Mouse (Mus musculus) bone marrow, adult 2 months (tissue): ENCODE measurements around the gene Pepd. TPM values are rescaled to one million over a fixed set of nuclear protein-coding genes. Genes with fewer than 3 reads are reported as not detected.
A peak's percentile ranks its signal among the peaks of the same experiment; 100 is the strongest.

Experiments used
- H3K27ac ChIP-seq: fragments of 200-500 bp; 2 replicates; pipeline ENCODE4 v1.5.1; 2012; ENCODE audit warnings: low read depth, mild to moderate bottlenecking, control low read depth, inconsistent platforms, low read length; ENCODE audit not compliant: control insufficient read depth, poor library complexity, insufficient read depth
- H3K4me1 ChIP-seq: fragments of 200-500 bp; 2 replicates; pipeline ENCODE4 v1.6.1; 2011; ENCODE audit warnings: low read length; ENCODE audit not compliant: control insufficient read depth, insufficient read depth
- H3K4me3 ChIP-seq: fragments of 200-500 bp; replicated peaks from 2 replicates; pipeline ENCODE3; 2011; ENCODE audit warnings: mild to moderate bottlenecking, low read depth, low read length, control low read depth; ENCODE audit not compliant: control insufficient read depth
- CTCF ChIP-seq: fragments of 200-500 bp; IDR thresholded peaks from 2 replicates; pipeline ENCODE4 v1.5.1; 2011; ENCODE audit warnings: low read length, control low read depth; ENCODE audit not compliant: control insufficient read depth, insufficient read depth
- POLR2A ChIP-seq: fragments of 200-500 bp; IDR thresholded peaks from 2 replicates; pipeline ENCODE4 v1.6.1; 2011; ENCODE audit warnings: low read depth, mild to moderate bottlenecking, control low read depth, low read length, borderline replicate concordance; ENCODE audit not compliant: control insufficient read depth
- WGBS: fragments of 180-500 bp; shearing (Covaris S2); methylation state at CpG from one replicate; pipeline ENCODE4 v1.1.7; 2018; 5-methylcytosine and 5-hydroxymethylcytosine counted together
- polyA plus RNA-seq: library from polyadenylated mRNA; stranded (reverse); fragments of >200 nt; gene quantifications from 2 replicates; pipeline ENCODE4 v1.2.4, GENCODE M21; 2011; ENCODE audit warnings: low replicate concordance; ENCODE audit not compliant: missing spikeins, insufficient read depth, insufficient read length

The Pepd gene
- polyA plus RNA-seq, 1 experiment: 16.1 TPM

DNA sequence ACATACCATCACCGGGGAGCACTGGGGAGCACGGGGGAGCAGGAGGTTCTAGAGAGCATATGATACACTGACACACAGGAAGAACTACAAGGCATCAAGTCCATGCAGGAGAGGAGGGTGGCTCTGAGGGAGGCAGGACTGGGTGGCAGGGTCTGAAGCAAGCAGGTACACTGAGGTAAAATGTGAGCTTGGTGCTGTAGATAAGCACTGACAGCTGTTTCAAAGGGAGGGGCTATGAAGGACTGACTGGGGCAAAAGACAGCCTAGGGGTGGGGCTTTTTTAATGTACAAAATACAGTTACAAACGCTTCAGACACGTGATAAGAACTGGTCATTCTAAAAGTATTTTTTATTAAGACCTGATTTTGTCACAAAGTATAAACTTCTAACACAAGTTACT, 133.9 kb downstream of the Pepd start:
- no peak overlapping the region for H3K27ac ChIP-seq
- no peaks in the 10 kb centered on the region; the same call in 1 of the 2 replicates for H3K4me1 ChIP-seq
- H3K4me3 ChIP-seq: no peak overlapping the region
- no peak for TF ChIP-seq CTCF
- TF ChIP-seq POLR2A: no peak
- WGBS: 85% methylated on average over 4 of the region's 4 CpGs

DNA sequence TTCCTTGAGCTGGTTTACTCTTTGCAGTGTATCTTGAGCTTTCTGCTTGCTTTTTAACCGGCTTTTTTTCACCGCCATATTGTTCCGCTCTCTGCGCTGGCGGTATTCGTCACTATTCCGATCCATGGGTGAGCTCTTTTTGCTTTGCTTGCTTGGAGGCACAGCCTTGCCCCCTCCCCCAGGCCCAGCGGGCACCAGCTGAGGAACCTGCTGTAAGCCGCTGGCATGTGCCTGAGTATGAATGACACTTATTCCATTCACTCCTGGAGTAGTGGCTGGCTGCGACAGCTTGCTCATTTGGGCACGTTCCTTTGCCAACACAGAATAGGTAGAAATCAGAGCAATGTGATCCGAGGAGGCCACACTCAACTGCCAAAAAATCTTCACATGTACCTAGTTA, 138.4 kb downstream of the Pepd start:
- no peak overlapping the region for H3K4me3 ChIP-seq
- WGBS: 92% methylated on average over 12 of the region's 12 CpGs
- H3K27ac ChIP-seq: no peak overlapping the region
- H3K4me1 ChIP-seq: no peaks in the 10 kb centered on the region; the same call in 1 of the 2 replicates
- TF ChIP-seq POLR2A: no peak
- TF ChIP-seq CTCF: no peak

DNA sequence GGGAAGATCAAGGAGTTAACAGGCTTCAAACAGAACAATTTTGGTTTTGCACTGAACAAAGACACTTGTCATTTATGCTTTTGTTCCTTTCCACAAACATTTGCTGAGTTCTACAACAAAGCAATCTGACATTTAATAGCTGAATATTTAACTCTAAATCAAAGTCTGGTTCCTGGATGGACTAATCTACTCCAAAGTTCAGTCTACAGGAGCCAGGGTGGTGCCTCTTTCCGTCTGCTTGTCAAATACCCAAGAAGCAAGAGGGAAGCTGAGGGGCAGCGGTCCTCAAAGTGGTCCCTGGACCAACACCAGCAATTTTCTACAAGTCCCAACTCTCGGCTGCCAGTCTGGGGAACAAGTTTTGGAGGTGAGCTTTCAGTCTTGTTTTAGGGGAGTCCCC, 141.0 kb downstream of the Pepd start:
- 82% methylated on average over 3 of the region's 3 CpGs for WGBS

DNA sequence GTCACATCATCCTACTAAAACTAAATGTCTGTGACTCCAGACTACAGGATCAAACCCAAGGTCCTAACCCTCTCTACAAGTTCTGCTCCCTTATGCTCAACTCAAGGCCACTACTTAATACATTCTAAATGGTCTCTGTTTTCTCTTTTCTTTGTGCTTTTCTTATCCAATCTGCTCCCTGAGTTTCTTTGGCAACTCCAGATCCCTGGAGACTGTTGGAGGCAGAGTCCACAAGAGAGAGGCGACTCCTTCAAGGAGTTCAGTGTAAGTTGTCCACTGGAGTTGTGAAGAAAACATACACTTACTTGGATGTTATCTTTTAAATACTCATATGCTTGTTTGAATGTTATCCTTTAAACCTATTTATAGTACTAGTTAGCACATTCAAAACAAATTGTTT, 142.1 kb downstream of the Pepd start:
- Histone ChIP-seq H3K4me1 (no peaks in the 10 kb centered on the region; the same call in 1 of the 2 replicates), H3K27ac (no peak overlapping the region), H3K4me3 (no peak overlapping the region)
- 82% methylated on average over 1 of the region's 1 CpGs for WGBS
- TF ChIP-seq CTCF: no peak
- TF ChIP-seq POLR2A: no peak

More for the DNA sequence above, 141.0 kb downstream of the Pepd start:
- Histone ChIP-seq H3K4me1 (no peaks in the 10 kb centered on the region; the same call in 1 of the 2 replicates), H3K4me3 (no peak overlapping the region), H3K27ac (no peak overlapping the region; the same call in 1 of the 2 replicates)
- no peak for TF ChIP-seq CTCF
- no peak for TF ChIP-seq POLR2A

DNA sequence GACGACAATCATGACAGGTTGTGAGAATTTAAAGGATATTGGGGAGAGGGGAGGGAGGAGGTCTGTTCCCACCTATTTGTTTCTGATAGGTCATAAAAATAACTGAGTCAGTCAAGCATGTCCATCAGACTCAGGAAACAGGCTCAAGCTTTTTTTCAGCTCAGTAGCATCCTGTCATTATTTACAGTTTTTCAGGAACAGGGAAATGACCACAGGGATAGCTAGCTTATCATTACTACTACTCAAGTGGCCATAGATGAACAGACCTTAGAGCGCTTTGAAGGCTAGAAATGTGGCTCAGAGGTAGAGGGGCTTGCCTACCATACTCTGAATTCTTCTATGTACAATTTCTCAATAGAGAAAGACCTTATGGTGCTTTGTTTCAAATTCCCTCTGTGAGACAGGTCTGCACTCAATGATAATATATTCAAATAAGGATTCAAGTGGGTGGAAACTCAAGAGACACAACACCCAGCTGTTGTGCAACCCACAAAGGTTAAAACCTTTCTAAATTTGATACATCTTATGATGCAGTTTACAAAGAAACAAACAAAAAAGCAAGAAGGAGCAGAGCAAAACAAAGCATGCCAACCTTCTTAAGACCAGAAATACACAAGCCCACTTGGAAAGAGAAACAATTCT, 142.9 kb downstream of the Pepd start:
- TF ChIP-seq POLR2A: no peak
- no peak for TF ChIP-seq CTCF
- peak overlapping the region; percentile 100 for H3K4me3 ChIP-seq
- H3K4me1 ChIP-seq: no peaks in the 10 kb centered on the region; the same call in 1 of the 2 replicates
- WGBS: 65% methylated on average over 2 of the region's 2 CpGs
- H3K27ac ChIP-seq: peak overlapping the region; percentile 99; the same call in 1 of the 2 replicates

DNA sequence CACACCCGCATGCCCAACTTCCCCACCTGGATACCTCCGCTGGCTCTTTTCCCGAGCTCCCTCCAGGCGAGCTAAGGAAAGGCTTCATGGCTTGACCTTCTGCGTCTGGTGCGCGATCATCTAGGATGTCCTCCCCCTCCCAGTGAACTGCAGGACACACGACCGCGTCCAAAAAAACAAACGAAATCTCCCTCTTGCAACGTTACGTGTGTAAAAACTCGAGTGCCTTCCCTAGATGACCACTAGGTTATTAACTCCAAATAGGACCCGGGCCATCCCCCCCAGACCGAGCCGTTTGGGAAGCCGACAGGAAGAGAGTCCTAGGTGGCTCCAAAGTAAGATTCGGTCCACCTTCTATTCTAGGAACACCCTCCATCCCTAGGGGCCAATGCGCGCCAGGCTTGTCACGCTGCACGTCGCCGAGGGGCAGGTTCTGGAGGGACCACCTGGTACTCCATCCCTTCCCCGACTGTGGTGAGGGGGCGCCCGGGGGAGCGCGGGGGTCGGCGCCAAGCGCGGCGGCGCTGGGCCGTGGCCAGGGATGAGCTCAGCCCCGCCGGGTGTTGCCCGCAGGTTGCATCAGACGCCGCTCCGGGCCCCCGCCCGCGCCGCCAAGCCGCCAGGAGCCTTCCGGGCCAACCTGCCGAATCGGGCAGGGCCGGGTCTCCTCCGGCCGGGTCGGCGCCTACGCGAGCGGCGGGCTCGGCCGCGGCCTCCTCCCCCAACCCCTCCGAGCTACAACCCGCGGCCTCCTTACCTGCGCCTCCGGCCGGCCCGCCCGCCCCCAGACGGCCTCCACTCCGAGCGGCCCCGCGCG, 143.6 kb downstream of the Pepd start:
- H3K27ac ChIP-seq: peak overlapping the region; percentile 99
- H3K4me3 ChIP-seq: peak overlapping the region; percentile 100
- 1% methylated on average over 77 of the region's 77 CpGs for WGBS
- TF ChIP-seq POLR2A: no peak
- peak; percentile 5; the same call in 1 of the 2 replicates for TF ChIP-seq CTCF
- no peaks in the 10 kb centered on the region; the same call in 1 of the 2 replicates for H3K4me1 ChIP-seq

DNA sequence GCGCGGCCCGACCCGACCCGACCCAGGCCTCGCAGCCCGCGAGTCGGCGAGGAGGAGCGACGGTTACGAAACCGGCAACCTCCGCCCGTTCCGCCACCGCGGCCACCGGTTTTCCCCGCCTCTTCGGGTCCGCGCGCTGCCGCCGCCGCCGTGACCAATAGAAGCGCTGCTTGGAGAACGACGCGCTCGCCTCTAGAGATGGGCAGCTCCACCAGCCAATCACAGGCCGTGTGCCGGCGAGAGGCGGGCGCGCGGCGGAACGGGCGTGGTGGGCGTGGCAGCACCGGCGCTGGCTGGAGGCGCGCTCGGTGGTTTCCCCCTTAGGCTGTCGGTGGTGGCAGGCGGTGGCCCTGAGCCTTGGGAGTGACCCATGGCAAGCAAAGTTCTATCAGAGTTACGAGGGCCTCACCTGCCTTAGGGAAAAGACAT, 144.3 kb downstream of the Pepd start, which contains the start of gene Cebpg:
TSS of gene Cebpg (minus strand) at position 138 of the 429 bp plus-strand sequence.
- Histone ChIP-seq H3K4me3 (peak within 1 kb of the TSS; percentile 100), H3K27ac (peak within 1 kb of the TSS; percentile 99), H3K4me1 (no peaks in the 10 kb centered on the region; the same call in 1 of the 2 replicates)
- TF ChIP-seq POLR2A (peak; percentile 86), CTCF (no peak)
- under 1% methylated on average over 52 of the region's 53 CpGs for WGBS

DNA sequence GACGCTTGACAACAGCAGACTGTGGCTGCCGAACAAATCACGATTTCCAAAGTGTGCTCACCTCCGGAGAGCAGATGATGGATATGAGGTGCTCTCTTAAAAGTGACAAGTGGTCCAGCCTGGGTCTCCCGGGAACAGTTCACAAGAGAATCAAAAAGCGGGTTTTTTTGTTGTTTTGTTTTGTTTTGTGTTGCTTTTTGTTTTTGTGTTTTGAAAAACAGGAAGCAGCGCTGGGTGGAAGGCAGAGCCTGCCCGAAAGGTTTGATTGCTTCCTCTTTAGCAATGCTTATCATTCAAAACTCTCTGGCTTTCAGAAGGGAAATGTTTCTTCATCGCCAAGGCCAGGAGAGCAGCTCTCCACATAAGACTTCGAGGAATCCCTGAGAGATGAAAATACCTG, 144.8 kb downstream of the Pepd start:
- H3K4me3 ChIP-seq: peak overlapping the region; percentile 100
- peak overlapping the region; percentile 99 for H3K27ac ChIP-seq
- 0% methylated on average over 10 of the region's 10 CpGs for WGBS
- H3K4me1 ChIP-seq: no peaks in the 10 kb centered on the region; the same call in 1 of the 2 replicates
- TF ChIP-seq POLR2A (no peak), CTCF (no peak)
